Mouse (Mus musculus) CH12.LX (cell line): ENCODE data around the gene Mettl18.

Source experiments
- E2F4 ChIP-seq: IDR thresholded peaks from 2 replicates; pipeline ENCODE4 v1.6.1; 2011; ENCODE audit warnings: low read depth, low read length, improper control_type of control experiment; ENCODE audit not compliant: insufficient replicate concordance
- ETS1 ChIP-seq: conservative IDR thresholded peaks from 2 replicates; pipeline ENCODE4 v1.6.1; 2012; ENCODE audit warnings: low read depth, mild to moderate bottlenecking, inconsistent platforms, low read length, improper control_type of control experiment, moderate library complexity
- MAFK ChIP-seq: IDR thresholded peaks from 2 replicates; pipeline ENCODE4 v1.6.1; 2011; ENCODE audit warnings: low read length, improper control_type of control experiment; ENCODE audit not compliant: insufficient replicate concordance
- MAX ChIP-seq: IDR thresholded peaks from 2 replicates; pipeline ENCODE4 v1.6.1; 2011; ENCODE audit warnings: low read length, improper control_type of control experiment
- SIN3A ChIP-seq: IDR thresholded peaks from 2 replicates; pipeline ENCODE4 v1.6.1; 2012; ENCODE audit warnings: low read length, improper control_type of control experiment, inconsistent platforms

DNA sequence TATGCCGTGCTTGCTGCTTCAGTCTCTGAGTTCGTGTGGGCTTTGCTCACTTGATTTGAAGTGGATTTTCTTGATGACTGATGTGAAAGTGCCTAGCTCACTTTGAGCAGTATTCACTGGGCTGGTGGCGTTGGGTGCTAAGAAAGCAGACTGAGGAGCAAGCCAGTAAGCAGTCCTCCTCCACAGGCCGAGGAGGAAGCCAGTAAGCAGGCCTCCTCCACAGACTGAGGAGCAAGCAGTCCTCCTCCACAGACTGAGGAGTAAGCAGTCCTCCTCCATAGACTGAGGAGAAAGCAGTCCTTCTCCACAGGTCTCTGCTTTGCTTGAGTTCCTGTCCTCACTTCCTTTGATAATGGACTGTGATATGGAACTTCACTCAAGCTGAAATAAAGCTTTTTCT is 2.3 kb upstream of the Mettl18 start:
- no peak for TF ChIP-seq SIN3A
- TF ChIP-seq MAX, result no peak
- no peak for TF ChIP-seq ETS1
- no peak for TF ChIP-seq MAFK
- no peak for TF ChIP-seq E2F4
